Mouse (Mus musculus): ENCODE measurements around the gene Frzb.

The Frzb gene

GRCm38 (mm10) chr2:80430357-80431053 lies 16.9 kb downstream of the Frzb start:
- in situ Hi-C loops (cut with MboI, MseI): loop anchor here (10.0 kb wide), 1 partner anchor 814 kb away; no protein-coding TSS in a partner anchor

GRCm38 (mm10) chr2:80423116-80423515 lies 24.3 kb downstream of the Frzb start:
- in situ Hi-C loops (cut with MboI, MseI): no loop called here

- in situ Hi-C loops (cut with MboI, MseI): no loop called here
These were observed 25.4 kb downstream of the Frzb start for GRCm38 (mm10) chr2:80421990-80422389.

GRCm38 (mm10) chr2:80416286-80416685 lies 31.1 kb downstream of the Frzb start:
- in situ Hi-C loops (cut with MboI, MseI): no loop called here

- in situ Hi-C loops (cut with MboI, MseI): no loop called here
These were observed 33.0 kb downstream of the Frzb start for GRCm38 (mm10) chr2:80414387-80414786.

- in situ Hi-C loops (cut with MboI, MseI): no loop called here
These were observed 34.3 kb downstream of the Frzb start for GRCm38 (mm10) chr2:80413124-80413523.

GRCm38 (mm10) chr2:80409893-80410574 lies 37.4 kb downstream of the Frzb start:
- in situ Hi-C loops (cut with MboI, MseI): no loop called here

- in situ Hi-C loops (cut with MboI, MseI): no loop called here
These were observed 42.7 kb downstream of the Frzb start for GRCm38 (mm10) chr2:80404770-80405169.

- in situ Hi-C loops (cut with MboI, MseI): no loop called here
These were observed 48.8 kb downstream of the Frzb start for GRCm38 (mm10) chr2:80398595-80399099.

GRCm38 (mm10) chr2:80396864-80397263 lies 50.6 kb downstream of the Frzb start:
- in situ Hi-C loops (cut with MboI, MseI): no loop called here

- in situ Hi-C loops (cut with MboI, MseI): no loop called here
These were observed 51.4 kb downstream of the Frzb start for GRCm38 (mm10) chr2:80396057-80396456.

- in situ Hi-C loops (cut with MboI, MseI): no loop called here
These were observed 59.1 kb downstream of the Frzb start for GRCm38 (mm10) chr2:80388341-80388740.

- in situ Hi-C loops (cut with MboI, MseI): no loop called here
These were observed 59.8 kb downstream of the Frzb start for GRCm38 (mm10) chr2:80387668-80388067.

- in situ Hi-C loops (cut with MboI, MseI): no loop called here
These were observed 61.2 kb downstream of the Frzb start for GRCm38 (mm10) chr2:80386255-80386654.

GRCm38 (mm10) chr2:80384447-80384846 lies 63.0 kb downstream of the Frzb start:
- in situ Hi-C loops (cut with MboI, MseI): no loop called here

- in situ Hi-C loops (cut with MboI, MseI): no loop called here
These were observed 67.6 kb downstream of the Frzb start for GRCm38 (mm10) chr2:80379848-80380247.

GRCm38 (mm10) chr2:80374892-80375291 lies 72.5 kb downstream of the Frzb start:
- in situ Hi-C loops (cut with MboI, MseI): no loop called here

GRCm38 (mm10) chr2:80371458-80371857 lies 76.0 kb downstream of the Frzb start:
- in situ Hi-C loops (cut with MboI, MseI): no loop called here
